Mouse (Mus musculus) granulocyte monocyte progenitor cell, adult 5-6 weeks (primary cell): ENCODE results near the gene Dnaja2. TPM values are rescaled to one million over a fixed set of nuclear protein-coding genes. Genes with fewer than 3 reads are reported as not detected.

ENCODE experiments used
- ATAC-seq: replicated peaks from 2 replicates; pipeline ENCODE4 v1.8.0; 2016; ENCODE audit warnings: mild to moderate bottlenecking, moderate TSS enrichment, inconsistent platforms; ENCODE audit not compliant: poor library complexity, severe bottlenecking
- total RNA-seq, 2 experiments: library from RNA; stranded (forward) in 1 of 2; stranded (reverse) in 1 of 2; fragments of 200-712, 200-1000 nt in 1 of 2; fragments of >200 nt in 1 of 2; fragmentation: Nextera tagmentation in 1 of 2; gene quantifications; 2 replicates each; pipeline ENCODE4 v1.2.3; 2014 to 2017

The Dnaja2 gene
- total RNA-seq, 2 experiments from 2014 or later = 86.8 to 128 TPM

DNA sequence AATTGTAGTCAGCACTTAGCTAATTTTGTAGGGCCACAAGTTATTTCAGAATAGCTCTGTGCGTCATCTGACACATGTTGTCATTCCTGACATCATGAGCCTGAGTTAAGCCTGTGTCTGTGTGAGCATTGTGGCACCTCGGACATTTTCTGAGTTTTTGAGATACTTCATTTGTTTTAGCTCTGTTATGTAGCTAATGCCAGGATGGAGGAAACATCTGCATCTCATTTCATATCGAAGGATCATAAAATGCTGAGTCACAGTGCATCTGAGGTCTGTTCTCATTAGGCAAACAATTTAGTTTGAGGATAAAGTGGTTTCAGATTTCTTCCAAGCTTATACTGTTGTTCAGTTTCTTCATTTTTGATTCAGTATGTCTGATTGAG, 2.5 kb upstream of the Dnaja2 start:
- no peak for ATAC-seq

DNA sequence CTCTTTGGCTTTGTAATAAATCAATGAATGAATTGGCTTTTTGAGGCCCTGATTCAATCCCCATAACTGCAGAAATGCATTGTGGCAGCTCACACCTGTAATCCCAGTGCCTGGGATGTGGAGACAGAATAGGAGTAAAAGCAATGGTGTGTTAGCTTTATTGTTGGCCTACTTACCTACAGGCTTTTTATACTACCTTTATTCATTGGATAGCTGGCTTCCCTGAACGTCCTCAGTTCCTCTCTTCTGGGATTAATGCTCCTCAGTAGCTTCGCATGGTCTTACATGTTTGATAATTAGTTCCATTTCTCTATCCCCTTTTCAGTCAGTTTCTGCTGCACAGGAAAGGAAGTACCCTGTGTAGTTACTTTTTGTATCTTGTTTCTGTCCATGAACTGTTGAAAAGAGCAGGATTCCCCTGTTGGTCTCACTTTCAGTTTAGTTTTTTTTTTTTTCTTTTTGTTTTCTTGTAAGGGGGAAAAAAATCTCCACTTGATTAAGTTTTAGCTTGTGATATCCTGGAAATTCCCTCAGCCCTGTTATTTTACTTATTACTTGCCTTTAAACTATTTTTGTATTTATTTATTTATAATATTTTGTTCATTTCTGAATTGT, 1.9 kb upstream of the Dnaja2 start:
- 0 out of 2 replicates have a peak, but pooled peaks have one; percentile 4 for ATAC-seq

GRCm38 (mm10) chr8:85554391-85555180, 558 bp downstream of the Dnaja2 start:
- peak; percentile 25 for ATAC-seq

DNA sequence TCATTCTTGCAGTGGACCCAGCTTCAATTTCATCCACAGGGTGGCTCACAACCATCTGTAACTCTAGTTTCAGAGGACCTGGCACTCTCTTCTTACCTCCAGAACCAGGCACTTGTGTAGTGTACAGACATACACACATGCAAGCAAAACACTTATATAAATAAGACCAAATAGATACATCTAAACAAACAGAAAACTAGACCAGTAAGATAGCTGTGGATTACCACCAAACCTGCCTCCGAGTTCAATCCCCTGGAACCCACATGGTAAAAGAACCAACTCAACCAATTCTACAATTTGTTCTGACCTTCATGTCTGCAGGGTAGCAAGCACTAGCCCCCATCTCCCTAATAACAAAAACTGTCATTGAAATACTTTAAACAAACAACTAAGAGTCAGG, 3.2 kb downstream of the Dnaja2 start:
- no peak for ATAC-seq

GRCm38 (mm10) chr8:85536332-85536731, 18.8 kb downstream of the Dnaja2 start:
- no peak for ATAC-seq

DNA sequence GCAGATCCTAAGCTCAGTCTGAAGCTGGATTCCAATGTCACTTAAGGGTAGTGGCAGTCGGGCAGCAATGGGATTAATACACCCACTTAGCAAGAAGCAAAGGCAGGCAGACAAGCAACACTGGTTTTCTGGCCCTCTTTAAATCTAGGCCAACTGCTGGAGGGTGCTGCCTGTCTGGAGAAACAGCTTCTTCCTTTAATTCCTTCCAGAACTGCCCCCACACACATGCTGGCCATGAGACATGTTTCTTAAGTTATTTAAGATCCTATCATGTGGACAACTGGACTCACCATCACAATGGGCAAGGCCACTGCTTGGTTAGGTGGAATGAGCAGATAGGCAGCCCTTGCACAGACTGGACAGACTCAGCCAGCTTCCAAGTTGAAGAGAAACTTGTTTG, 21.0 kb downstream of the Dnaja2 start:
- ATAC-seq = no peak

DNA sequence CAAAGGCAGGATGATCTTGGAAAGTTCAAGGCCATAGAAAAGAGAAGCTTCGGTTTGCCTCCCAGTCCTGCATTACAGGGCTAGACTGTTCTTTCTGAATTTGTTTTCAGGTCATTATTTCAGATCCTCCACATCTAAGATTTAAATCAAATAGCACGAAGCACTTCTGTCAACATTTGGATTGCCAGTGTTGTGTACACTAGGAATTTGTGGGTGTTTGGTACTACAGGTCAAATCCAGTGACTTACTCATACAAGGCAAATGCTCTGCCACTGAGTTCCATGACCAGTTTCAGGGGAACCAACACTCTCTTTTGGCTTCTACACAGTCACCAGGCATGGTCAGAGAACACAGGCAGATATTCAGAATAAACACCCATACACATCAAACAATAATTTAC, 21.7 kb downstream of the Dnaja2 start:
- no peak for ATAC-seq

DNA sequence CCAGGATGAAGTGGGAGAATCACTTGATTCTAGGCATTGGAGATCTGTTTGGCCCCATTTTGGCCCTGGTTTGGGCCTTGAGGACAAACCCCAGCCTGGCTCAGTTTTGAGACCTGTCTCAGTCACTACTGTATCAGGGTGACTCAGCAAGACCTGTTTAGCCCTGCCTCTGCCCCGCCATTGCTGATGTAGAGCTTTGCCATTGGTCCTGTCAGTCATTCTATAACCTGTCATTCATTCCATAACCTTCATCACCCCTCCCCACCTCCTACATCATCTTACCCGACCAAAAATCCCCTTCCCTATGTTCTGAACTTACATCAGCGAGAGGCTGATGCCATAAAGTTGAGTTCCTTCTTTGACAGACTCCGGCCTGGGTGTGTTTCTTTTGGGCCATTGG, 22.3 kb downstream of the Dnaja2 start:
- ATAC-seq = no peak

- peak; percentile 95 for ATAC-seq
Observed at GRCm38 (mm10) chr8:85531471-85531870, 23.7 kb downstream of the Dnaja2 start.

DNA sequence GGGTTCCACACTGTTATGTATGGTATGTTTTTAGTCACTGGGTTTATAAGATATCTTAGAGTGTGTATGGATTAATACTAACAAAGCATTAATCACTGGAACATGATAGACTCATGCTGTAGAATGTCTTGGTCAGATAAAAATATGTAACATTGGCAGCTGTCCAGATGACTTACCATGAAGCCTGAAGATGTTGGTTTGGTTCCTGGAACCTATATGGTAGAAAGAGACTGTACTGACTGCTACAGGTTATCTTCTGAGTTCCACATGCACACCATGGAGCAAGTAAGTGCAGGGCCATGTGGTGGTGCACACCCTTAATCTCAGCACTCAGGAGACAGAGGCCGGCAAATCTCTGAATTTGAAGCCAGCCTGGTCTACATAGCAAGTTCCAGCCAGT, 24.4 kb downstream of the Dnaja2 start:
- no peak for ATAC-seq

GRCm38 (mm10) chr8:85528959-85529358, 26.2 kb downstream of the Dnaja2 start:
- no peak for ATAC-seq

DNA sequence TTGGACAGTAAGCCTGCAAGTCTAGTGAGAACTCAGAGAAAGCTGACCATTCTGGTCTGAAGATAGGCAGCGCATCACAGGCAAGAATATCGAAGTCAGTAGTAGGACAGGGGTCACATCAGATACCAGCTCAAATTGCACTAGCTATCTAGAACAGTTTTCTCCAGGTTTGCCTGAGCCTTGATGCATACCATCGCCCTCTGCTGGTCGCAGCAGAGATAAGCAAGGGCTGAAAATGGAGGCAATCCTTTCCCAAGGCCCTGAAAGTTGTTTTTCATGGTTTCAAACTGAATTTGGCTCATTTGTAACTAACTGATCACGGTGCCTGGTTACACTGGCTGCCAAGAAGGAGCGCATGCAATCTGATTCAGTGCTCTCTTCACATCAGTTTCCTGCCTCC, 29.0 kb downstream of the Dnaja2 start:
- ATAC-seq = peak; percentile 76

DNA sequence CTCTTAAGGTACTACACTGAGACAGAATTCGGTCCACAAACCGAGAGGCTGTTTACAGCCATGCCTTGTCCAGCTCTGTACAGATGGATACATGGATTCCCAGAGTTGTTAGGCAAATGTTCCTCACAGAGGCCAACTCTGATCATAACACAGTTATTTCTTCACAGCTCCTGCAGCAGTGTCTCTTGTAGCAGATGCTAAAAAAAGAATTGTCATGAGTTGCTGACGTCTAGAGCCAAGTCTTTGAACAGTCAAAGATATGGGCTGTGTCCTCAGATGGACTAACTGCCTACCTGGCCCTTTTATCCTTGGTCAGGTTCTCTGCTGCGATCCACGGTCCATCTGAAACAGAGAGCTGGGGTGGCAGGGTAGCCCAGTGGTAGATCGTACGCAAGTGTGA, 31.1 kb downstream of the Dnaja2 start:
- ATAC-seq = no peak

GRCm38 (mm10) chr8:85521332-85521731, 33.8 kb downstream of the Dnaja2 start:
- no peak for ATAC-seq

DNA sequence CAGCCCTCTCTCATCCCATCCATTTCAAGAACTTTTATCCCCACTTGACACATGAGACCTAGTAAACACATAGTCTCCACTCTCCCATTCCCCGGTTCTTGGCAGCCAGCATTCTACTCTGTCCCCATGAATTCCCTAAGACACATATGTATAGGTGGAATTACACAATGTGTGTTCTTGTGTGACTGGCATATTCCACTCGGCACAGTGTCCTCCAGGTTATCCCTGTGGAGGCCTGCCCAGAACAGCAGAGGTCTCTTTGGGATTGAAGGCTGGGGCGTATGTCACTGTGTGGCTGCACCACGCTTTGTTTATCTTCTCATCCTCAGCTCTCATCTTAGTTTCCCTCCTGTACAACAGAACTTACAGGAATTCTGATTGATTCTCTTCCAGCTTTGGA, 34.6 kb downstream of the Dnaja2 start:
- no peak for ATAC-seq

- no peak for ATAC-seq
Observed at GRCm38 (mm10) chr8:85517956-85518355, 37.2 kb downstream of the Dnaja2 start.

- ATAC-seq = no peak
Observed at GRCm38 (mm10) chr8:85517336-85517735, 37.8 kb downstream of the Dnaja2 start.

GRCm38 (mm10) chr8:85515391-85515790, 39.8 kb downstream of the Dnaja2 start:
- ATAC-seq = no peak

GRCm38 (mm10) chr8:85513283-85513682, 41.9 kb downstream of the Dnaja2 start:
- ATAC-seq = no peak

GRCm38 (mm10) chr8:85512234-85512633, 42.9 kb downstream of the Dnaja2 start:
- ATAC-seq = no peak

DNA sequence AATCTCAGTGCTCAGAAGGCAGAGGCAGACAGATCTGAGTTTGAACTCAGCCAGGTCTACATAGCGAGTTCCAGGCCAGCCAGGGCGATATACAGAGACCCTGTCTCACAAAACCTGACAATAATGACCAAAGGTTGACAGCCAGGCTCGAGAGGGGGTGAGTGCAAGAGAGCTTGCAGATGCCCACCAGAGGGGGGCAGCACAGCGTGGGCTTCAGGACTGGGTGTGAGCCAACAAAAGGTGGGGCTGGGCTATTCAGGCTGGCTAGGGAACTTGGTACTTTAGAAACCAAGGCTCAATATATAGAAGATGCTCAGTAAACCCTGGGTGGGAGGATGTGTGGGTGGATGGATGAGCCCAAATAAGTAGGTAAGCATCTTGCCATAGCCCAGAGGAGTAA, 46.5 kb downstream of the Dnaja2 start:
- no peak; the same call in 1 of the 2 replicates for ATAC-seq

DNA sequence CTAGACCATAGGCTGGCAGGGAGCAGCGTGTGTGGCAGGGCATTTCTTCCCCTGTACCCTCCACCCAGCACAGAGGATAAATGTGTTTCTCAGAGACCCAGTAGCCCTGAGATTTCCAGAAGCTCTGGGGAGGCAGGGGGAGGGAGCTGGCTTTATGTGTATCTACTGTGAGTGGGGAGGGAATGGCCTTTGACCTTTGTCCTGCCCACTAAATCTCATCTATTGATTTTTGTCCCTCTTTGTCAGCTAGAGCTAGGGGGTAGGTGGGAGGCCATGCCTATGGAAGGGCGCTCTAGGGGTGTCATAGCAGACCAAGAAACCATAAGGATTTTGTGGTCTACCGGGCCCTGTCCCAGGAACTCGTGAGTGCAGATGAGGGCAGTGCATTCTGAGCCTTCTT, 48.5 kb downstream of the Dnaja2 start:
- no peak for ATAC-seq
